In genomic region chr2:79482511-79482910, GRCm38 (mm10) we compare ENCODE assay signal across 14 mouse cellular contexts. TPM values are rescaled to one million over a fixed set of nuclear protein-coding genes. Genes with fewer than 3 reads are reported as not detected.
DNase-seq lines count a peak whose midpoint lies in the region.
"Had no signal": no experiment of that assay in that cellular context is flagged by ENCODE, and none has a peak within 500 bp of the region (broad histone marks: within the 10 kb centered on the region; RNA-seq: fewer than 3 reads in every experiment).

No protein-coding gene starts in this region.

- peak; percentile 78 for DNase-seq in cerebellum, adult 11-12 months
- DNase-seq in cerebellum, adult 8-10 months = peak; percentile 52
- DNase-seq in cerebellum, postnatal 14 days = peak; percentile 36 to 61
- no peak for DNase-seq in layer of hippocampus, adult 11-12 months (ENCODE audit: low spot score)
- no peak for DNase-seq in left cerebral cortex, postnatal 14 days (ENCODE audit: low spot score in 2 of 2)
- DNase-seq in kidney, adult 18-20 months = no peak
- DNase-seq: adrenal gland, adult 8-10 months; adrenal gland, postnatal 36 days; forebrain, postnatal 0 days; gastrocnemius, postnatal 14 days; heart, adult 11 months; kidney, adult 11 months had no signal

- intact Hi-C loops in left cerebral cortex, postnatal 14 days (cut with DNase I) = no loop called here

RNA-seq across cellular contexts. Expression of gene Cerkl, which starts 25.9 kb away (rescaled TPM):
- 1 to 10 TPM; 2.0 to 3.7 TPM for total RNA-seq in left cerebral cortex, postnatal 14 days (2021)

RNA-seq across cellular contexts. Expression of gene Neurod1, which starts 26.0 kb away (rescaled TPM):
- total RNA-seq in left cerebral cortex, postnatal 14 days (2021) = 10 to 100 TPM; 22.4 to 23.4 TPM
- total RNA-seq: adrenal gland, adult 8-10 months; adrenal gland, postnatal 36 days; gastrocnemius, adult 18-20 months; hematopoietic stem cell, adult 5-6 weeks had no signal

Comparison
In these comparisons a context has a peak if more than half of its experiments do, and no peak if none do; other contexts are left out.
1. DNase-seq: peak in cerebellum, adult 11-12 months (single experiment), cerebellum, adult 8-10 months (single experiment) and cerebellum, postnatal 14 days (2 of 2); none in layer of hippocampus, adult 11-12 months (single experiment), left cerebral cortex, postnatal 14 days (0 of 2) and kidney, adult 18-20 months (single experiment).